Mouse (Mus musculus): ENCODE data around the gene Col1a2. TPM values are rescaled to one million over a fixed set of nuclear protein-coding genes. Genes with fewer than 3 reads are reported as not detected.

Gene Col1a2
- total RNA-seq, 2 experiments from 2014 or later, result 3,268 to 4,003 TPM

DNA sequence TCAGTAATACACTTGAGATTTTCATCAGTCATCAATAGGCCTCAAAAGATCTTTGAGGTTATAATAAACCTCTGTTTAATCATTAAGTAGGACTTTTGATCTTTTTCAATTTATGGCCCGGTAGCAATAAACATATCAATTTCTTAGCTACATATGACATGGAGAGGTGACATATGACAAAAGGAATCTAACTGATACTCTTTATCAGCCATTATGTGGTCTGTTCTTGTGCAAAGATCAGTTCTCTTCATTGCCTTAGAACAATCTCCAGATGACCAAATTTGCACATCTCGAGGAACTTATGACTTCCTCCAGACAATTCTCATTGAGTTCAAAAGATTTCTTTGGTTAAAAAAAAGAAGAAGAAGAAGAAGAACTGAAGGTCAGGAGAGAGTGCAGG lies 10.1 kb downstream of the Col1a2 start:
- DNase-seq (ENCODE audit: low spot score in 2 of 2), result no peak

GRCm38 (mm10) chr6:4521031-4521430 lies 16.4 kb downstream of the Col1a2 start:
- DNase-seq (ENCODE audit: low spot score in 2 of 2), result no peak

GRCm38 (mm10) chr6:4528439-4528838 lies 23.8 kb downstream of the Col1a2 start:
- no peak for DNase-seq (ENCODE audit: low spot score in 2 of 2)

DNA sequence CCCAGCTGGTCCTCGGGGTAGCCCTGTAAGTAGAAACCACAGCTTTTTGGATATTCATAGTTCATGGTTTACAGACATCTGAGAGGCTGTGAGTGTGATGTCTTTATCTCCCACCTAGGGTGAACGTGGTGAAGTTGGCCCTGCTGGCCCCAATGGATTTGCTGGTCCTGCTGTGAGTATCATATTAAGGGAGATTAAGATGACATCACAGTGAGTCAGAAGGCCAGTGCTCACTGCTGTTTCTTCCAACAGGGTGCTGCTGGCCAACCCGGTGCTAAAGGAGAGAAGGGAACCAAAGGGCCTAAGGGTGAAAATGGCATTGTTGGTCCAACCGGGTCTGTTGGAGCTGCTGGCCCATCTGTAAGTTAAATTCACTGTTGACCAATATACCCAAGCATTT lies 26.4 kb downstream of the Col1a2 start:
- DNase-seq (ENCODE audit: low spot score in 2 of 2), result no peak

GRCm38 (mm10) chr6:4532898-4533297 lies 28.3 kb downstream of the Col1a2 start:
- no peak for DNase-seq (ENCODE audit: low spot score in 2 of 2)

DNA sequence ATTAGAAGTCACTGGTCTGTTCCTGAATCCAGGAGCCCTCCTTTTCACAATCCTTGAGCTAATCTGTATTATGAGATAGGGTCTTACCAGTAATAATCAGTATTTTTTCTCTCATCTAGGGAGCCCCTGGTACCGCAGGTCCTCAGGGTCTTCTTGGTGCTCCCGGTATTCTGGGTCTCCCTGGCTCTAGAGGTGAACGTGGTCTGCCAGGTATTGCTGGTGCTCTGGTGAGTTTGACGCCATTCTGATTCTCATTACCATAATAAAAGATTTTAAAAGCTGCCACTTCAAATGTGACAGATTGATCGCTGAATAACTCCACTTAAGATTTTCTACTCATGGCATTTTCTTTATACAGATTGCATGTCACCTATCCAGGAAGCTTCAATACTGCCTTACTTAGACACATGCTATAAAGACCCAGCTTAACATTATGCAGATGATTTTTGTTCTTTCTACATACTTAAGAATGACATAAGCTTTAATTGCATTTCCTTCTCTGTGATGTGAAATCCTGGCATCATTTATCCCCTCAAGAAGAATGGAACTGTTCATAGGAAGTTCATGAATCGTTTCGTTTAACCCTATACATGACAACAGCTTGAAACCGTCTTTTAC lies 30.0 kb downstream of the Col1a2 start:
- no peak for DNase-seq (ENCODE audit: low spot score in 2 of 2)

DNA sequence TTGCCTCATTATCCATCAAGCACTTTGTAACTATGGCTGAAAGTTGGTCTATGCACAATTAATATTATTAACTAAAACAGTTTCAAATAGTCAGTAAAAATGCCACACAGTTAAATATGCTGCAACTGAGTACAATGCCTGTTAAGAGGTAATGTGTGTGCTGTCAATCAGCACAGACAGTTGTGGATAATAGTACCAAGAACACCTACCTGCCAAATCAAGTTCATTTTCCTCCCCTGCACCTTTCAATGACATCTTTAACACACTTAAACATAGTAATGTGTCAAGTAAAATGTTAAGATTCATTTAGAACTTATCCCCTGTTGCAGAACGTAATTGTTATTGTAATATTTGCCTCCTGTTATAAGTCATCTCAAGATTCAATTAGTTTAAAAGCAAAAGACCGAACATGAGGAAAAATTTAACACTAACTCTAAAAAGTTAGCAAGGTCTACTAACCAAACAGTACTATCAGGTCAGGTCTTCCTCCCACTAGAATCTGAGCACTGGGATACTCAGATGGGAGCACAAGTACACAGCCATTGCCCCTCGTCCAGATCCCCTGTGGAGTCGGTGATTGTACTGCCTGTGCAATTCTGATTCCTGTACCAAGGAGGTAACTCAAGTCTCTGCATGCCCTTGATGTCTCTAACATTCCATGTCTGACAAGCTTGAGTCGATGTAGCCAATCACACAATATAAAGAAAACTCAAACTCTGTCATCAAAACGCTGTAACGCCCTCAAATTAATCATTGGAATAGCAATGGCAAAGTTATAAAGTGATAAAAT lies 37.5 kb downstream of the Col1a2 start:
- DNase-seq (ENCODE audit: low spot score in 2 of 2), result no peak

GRCm38 (mm10) chr6:4544554-4544953 lies 39.9 kb downstream of the Col1a2 start:
- peak in 1 of 2 experiments; percentile 62 for DNase-seq (ENCODE audit: low spot score in 2 of 2)

- DNase-seq (ENCODE audit: low spot score in 2 of 2), result peak; percentile 56 to 62
Measured at GRCm38 (mm10) chr6:4545727-4546126, 41.1 kb downstream of the Col1a2 start.

- DNase-seq (ENCODE audit: low spot score in 2 of 2), result no peak
Measured at GRCm38 (mm10) chr6:4548894-4549293, 44.3 kb downstream of the Col1a2 start.

- DNase-seq (ENCODE audit: low spot score in 2 of 2), result no peak
Measured at GRCm38 (mm10) chr6:4549846-4550548, 45.4 kb downstream of the Col1a2 start.

GRCm38 (mm10) chr6:4550549-4550915 lies 45.9 kb downstream of the Col1a2 start:
- no peak for DNase-seq (ENCODE audit: low spot score in 2 of 2)

- no peak for DNase-seq (ENCODE audit: low spot score in 2 of 2)
Measured at GRCm38 (mm10) chr6:4555366-4555765, 50.8 kb downstream of the Col1a2 start.

GRCm38 (mm10) chr6:4557086-4557485 lies 52.5 kb downstream of the Col1a2 start:
- no peak for DNase-seq (ENCODE audit: low spot score in 2 of 2)

- DNase-seq (ENCODE audit: low spot score in 2 of 2), result peak in 1 of 2 experiments; percentile 50
Measured at GRCm38 (mm10) chr6:4557678-4558077, 53.1 kb downstream of the Col1a2 start.

DNA sequence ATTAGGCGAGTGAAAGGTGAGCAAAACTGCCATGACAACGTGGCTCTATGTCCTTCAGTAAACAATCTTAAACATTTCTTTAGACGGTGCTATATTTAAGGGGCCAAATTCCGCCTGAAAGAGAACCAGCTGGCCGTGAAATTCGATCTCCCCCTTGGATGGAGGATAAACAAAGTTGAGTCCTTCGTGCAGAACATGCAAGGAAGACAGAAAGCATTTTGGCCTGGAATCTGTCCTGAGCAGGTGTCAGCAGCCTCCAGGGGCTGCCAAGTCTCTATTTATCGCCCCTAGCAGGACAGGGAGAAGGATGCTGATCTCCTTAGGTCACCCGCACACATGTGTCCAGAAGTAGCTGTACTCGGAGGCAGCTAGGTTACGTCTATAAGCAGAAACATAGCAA lies 56.5 kb downstream of the Col1a2 start:
- DNase-seq (ENCODE audit: low spot score in 2 of 2), result no peak

DNA sequence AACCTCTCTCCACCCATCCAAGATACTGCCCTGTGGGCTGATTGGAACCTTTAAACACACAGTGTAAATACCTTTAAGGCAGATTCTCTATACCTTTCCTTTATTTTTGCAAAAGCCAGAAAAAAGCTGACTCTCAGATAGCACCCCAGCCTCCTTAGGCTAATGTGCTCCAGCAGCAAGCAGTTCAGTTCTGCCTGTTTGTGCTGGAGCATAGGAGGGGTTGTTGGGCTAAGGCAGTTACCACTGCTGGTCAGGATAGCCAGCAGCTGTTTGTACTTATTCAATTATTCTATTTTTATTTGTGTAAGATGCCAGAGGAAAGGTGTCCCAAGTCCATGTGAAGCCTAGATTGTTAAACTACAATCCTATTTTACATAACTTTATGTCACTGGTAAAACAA lies 57.0 kb downstream of the Col1a2 start:
- no peak for DNase-seq (ENCODE audit: low spot score in 2 of 2)

DNA sequence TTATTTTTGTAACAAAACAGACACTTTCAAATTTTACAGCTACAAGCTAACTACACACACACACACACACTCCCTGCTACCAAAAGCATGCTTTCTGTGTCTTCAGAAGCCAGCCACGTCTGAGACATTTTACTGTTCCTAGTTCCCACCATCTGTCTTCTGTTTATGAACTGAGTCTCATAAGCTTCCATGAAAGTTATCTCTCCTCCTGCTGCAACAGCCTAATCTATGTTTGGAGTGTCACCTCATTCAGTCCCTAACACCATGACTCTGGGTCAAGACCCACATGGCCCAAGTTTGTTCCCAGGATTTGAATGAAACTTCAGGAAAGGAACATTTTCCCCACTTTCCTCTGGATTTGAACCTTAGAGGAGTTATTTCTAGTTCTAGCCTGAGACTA lies 57.8 kb downstream of the Col1a2 start:
- no peak for DNase-seq (ENCODE audit: low spot score in 2 of 2)

DNA sequence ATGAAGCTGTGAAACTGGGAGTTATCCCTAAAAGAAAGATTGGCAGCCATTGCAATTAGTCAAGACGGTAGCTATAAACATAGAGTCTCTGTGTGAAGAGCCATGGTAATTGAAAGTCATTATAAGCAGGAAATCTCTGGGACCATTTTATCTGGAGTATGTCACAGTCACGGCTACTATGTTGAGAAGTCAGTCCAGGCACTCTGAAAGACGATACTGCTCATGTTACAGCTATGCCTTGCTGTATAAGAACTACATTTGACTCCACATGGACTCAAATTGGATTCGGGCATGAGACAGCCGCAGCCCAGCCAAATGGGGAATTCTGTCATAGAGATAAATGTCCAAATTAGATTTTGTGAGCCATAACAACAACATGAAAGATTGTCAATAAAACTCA lies 58.9 kb downstream of the Col1a2 start:
- DNase-seq (ENCODE audit: low spot score in 2 of 2), result no peak

GRCm38 (mm10) chr6:4570412-4570811 lies 65.8 kb downstream of the Col1a2 start:
- no peak for DNase-seq (ENCODE audit: low spot score in 2 of 2)

GRCm38 (mm10) chr6:4577756-4578155 lies 73.1 kb downstream of the Col1a2 start:
- DNase-seq (ENCODE audit: low spot score in 2 of 2), result no peak

DNA sequence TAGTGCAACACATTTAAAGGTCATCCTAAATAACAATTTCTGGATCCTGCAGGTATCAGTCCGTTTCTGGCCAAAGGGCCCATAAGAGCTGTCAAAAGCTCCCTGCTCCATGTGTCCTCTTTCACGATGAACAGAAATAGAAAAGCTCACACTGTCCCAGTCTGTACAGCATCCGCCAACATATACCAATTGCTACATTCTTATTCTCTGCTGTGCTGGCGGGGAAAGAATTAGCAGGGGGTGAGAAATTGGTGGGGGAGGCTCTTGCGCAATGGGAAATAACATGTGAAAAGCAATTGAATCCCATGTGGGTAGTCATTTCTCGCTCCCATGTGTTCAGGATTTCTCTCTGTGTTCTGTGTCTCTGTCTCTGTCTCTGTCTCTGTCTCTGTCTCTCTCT lies 73.7 kb downstream of the Col1a2 start:
- DNase-seq (ENCODE audit: low spot score in 2 of 2), result no peak
